Mouse (Mus musculus): ENCODE data around the gene Coq3. TPM values are rescaled to one million over a fixed set of nuclear protein-coding genes. Genes with fewer than 3 reads are reported as not detected.
A peak's percentile ranks its signal among the peaks of the same experiment; 100 is the strongest.

The Coq3 gene
- polyA plus RNA-seq, 1 experiment, result 3.5 TPM

DNA sequence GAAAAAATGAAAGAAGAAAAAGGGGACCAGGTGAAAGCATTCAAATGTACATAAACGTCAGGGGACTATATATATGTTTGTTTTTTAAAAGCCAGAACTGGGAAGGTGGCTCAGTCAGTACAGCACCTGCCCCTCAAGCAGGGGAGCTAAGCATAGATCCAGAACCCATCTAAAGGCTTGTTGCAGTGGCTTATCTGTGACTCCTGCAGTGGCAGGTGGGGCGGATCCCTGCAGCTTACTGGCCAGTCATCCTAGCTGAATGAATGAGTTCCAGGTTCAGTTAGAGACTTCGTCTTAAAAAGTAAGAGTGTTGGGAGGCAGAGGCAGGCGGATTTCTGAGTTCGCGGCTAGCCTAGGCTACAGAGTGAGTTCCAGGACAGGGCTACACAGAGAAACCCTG, 3.3 kb downstream of the Coq3 start:
- no peak overlapping the region for H3K4me3 ChIP-seq (ENCODE audit: control insufficient read depth, low read depth, low read length)
- no peaks in the 10 kb centered on the region for H3K36me3 ChIP-seq (ENCODE audit: control insufficient read depth, insufficient read depth, low read length)
- no peaks in the 10 kb centered on the region for H3K27me3 ChIP-seq (ENCODE audit: control insufficient read depth, insufficient read depth, low read length)
- no peaks in the 10 kb centered on the region; the same call in 1 of the 2 replicates for H3K4me1 ChIP-seq (ENCODE audit: control insufficient read depth, insufficient read depth, low read length)
- no peak for TF ChIP-seq POLR2A (IDR thresholded peaks at IDR 0.05; ENCODE audit: control insufficient read depth, low read depth, low read length)
- TF ChIP-seq CTCF (IDR thresholded peaks at IDR 0.05; ENCODE audit: control insufficient read depth, insufficient read depth, insufficient replicate concordance, low read depth, low read length), result no peak
- no peak overlapping the region for H3K27ac ChIP-seq (ENCODE audit: control insufficient read depth, insufficient read depth, low read depth, low read length)

DNA sequence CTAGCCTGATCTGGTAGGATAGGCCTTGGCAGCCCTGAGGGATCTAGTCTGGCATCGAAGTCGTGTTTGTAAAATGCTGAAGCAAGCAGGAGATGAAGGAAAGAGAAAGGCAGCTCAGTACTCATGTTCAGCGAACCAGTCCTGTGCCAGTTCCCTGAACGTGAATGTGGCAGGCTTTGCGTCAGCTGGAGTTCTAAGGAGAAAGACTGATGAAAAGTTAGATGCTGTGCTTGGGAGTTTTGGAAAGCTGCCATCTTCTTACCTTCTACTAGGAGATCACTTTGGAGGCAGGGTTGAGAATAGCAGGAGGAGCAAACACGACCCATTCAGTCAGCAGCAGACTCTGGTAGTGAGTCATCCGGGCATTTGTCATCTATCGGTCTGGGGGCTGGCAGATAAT, 6.4 kb downstream of the Coq3 start:
- H3K27me3 ChIP-seq (ENCODE audit: control insufficient read depth, insufficient read depth, low read length), result no peaks in the 10 kb centered on the region
- H3K27ac ChIP-seq (ENCODE audit: control insufficient read depth, insufficient read depth, low read depth, low read length), result no peak overlapping the region
- no peak overlapping the region for H3K4me3 ChIP-seq (ENCODE audit: control insufficient read depth, low read depth, low read length)
- no peaks in the 10 kb centered on the region for H3K36me3 ChIP-seq (ENCODE audit: control insufficient read depth, insufficient read depth, low read length)
- H3K4me1 ChIP-seq (ENCODE audit: control insufficient read depth, insufficient read depth, low read length), result no peaks in the 10 kb centered on the region
- TF ChIP-seq POLR2A (IDR thresholded peaks at IDR 0.05; ENCODE audit: control insufficient read depth, low read depth, low read length), result no peak
- no peak for TF ChIP-seq CTCF (IDR thresholded peaks at IDR 0.05; ENCODE audit: control insufficient read depth, insufficient read depth, insufficient replicate concordance, low read depth, low read length)

DNA sequence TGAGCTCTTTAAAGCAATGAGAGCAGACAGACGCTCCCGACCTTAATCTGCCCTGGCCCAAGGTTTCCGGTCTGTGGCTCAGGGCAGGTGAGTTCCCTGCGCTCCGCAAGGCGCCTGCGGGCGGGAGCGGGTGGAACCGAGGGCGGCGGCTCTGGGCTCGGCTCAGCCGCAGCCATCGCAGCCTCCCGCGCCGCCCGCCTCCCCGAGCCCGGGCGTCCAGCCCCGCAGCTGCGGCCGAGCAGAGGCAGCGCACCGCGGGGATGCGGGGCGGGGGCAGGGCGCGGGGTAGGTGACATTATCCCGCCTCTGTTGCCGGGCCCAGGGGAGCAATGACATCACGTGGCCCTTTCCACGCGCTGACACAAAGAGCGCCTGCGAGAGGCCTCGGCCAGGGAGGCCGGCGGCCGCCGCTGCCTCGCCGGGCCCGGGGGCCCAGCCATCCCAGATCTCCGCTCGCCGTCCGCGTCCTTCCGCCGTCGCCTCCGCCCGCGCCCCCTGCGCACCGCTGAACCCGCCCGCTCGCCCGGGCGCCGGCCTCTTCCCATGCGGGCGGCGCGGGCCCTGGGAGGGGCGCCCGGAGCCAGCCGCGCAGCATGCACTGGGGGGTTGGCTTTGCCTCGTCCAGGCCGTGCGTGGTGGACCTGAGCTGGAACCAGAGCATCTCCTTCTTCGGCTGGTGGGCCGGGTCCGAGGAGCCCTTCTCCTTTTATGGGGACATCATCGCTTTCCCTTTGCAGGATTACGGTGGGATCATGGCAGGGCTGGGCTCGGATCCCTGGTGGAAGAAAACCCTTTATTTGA, 51.7 kb downstream of the Coq3 start, which contains the start of gene Faxc:
Faxc (plus strand) TSS at position 359 of the 801 bp plus-strand sequence.
- Histone ChIP-seq H3K4me3 (ENCODE audit: control insufficient read depth, low read depth, low read length) (peak within 1 kb of the TSS; percentile 73), H3K4me1 (ENCODE audit: control insufficient read depth, insufficient read depth, low read length) (peaks cover 7% of the 10 kb centered on the region), H3K36me3 (ENCODE audit: control insufficient read depth, insufficient read depth, low read length) (no peaks in the 10 kb centered on the region), H3K27me3 (ENCODE audit: control insufficient read depth, insufficient read depth, low read length) (no peaks in the 10 kb centered on the region), H3K27ac (ENCODE audit: control insufficient read depth, insufficient read depth, low read depth, low read length) (no peak within 1 kb of the TSS)
- TF ChIP-seq POLR2A (IDR thresholded peaks at IDR 0.05; ENCODE audit: control insufficient read depth, low read depth, low read length), result no peak
- no peak for TF ChIP-seq CTCF (IDR thresholded peaks at IDR 0.05; ENCODE audit: control insufficient read depth, insufficient read depth, insufficient replicate concordance, low read depth, low read length)

DNA sequence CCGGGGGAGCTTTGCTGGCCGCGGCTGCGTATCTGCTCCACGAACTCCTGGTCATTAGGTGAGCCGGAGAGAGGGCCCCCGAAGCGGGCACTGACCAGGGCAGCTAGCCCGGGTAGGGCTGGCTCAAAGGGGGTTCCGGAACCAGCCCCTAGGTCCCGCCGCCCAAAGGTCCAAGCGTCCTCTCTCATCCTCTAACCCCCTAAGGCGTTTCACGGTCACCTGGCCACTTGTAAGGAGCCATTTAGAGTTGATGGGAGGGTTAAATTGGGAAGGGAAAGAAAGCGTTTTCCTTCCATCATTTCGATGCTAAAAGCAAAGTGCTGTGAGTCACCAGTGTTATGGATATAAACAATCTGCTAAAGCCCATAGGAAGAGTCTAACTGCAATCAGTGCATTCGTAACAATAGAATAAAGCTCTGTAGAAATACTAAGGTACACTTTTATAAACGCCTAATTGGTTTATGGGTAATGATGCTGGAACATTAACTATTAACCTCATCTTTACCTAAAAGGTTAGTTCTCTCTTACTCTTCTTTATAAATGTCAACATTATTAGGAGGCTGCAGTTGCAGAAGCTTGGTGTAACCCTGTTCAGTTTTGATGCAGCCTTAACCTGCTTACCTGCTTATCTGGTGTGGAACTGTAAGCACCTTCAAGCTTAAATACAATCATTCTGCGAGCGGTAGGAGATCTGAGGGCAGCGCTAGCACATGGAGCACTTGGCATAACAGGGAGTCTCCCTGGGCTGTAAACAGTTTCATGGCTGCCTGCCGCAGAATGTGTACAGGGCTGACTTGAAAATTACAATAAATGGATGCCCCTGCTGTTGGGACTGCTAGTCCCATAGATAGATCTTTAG, 52.5 kb downstream of the Coq3 start:
- H3K4me3 ChIP-seq (ENCODE audit: control insufficient read depth, low read depth, low read length), result peak overlapping the region; percentile 73
- peaks cover 7% of the 10 kb centered on the region for H3K4me1 ChIP-seq (ENCODE audit: control insufficient read depth, insufficient read depth, low read length)
- no peaks in the 10 kb centered on the region for H3K27me3 ChIP-seq (ENCODE audit: control insufficient read depth, insufficient read depth, low read length)
- TF ChIP-seq CTCF (IDR thresholded peaks at IDR 0.05; ENCODE audit: control insufficient read depth, insufficient read depth, insufficient replicate concordance, low read depth, low read length) (no peak), POLR2A (IDR thresholded peaks at IDR 0.05; ENCODE audit: control insufficient read depth, low read depth, low read length) (no peak)
- H3K27ac ChIP-seq (ENCODE audit: control insufficient read depth, insufficient read depth, low read depth, low read length), result no peak overlapping the region
- no peaks in the 10 kb centered on the region for H3K36me3 ChIP-seq (ENCODE audit: control insufficient read depth, insufficient read depth, low read length)

DNA sequence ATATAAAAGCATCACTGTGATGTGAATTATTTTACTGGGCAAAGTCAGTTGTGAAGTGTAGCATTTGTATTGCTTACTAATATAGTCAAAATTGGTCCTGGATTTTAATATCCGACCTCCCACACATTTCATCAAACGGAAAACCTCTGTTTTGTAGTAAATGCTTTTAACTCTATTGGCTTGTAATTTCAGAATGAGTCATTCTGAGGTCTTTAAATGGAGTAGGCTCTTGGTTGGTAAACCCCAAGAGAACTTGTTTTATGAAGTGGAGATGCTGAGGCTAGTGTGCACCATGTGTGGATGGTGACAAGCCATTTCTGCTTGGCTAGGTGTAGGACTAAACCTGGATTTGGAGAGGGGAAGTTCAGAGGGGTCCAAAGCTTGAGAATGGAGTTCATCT, 55.9 kb downstream of the Coq3 start:
- Histone ChIP-seq H3K27ac (ENCODE audit: control insufficient read depth, insufficient read depth, low read depth, low read length) (no peak overlapping the region), H3K4me1 (ENCODE audit: control insufficient read depth, insufficient read depth, low read length) (peaks cover 7% of the 10 kb centered on the region)
- TF ChIP-seq POLR2A (IDR thresholded peaks at IDR 0.05; ENCODE audit: control insufficient read depth, low read depth, low read length) (no peak), CTCF (IDR thresholded peaks at IDR 0.05; ENCODE audit: control insufficient read depth, insufficient read depth, insufficient replicate concordance, low read depth, low read length) (no peak)

DNA sequence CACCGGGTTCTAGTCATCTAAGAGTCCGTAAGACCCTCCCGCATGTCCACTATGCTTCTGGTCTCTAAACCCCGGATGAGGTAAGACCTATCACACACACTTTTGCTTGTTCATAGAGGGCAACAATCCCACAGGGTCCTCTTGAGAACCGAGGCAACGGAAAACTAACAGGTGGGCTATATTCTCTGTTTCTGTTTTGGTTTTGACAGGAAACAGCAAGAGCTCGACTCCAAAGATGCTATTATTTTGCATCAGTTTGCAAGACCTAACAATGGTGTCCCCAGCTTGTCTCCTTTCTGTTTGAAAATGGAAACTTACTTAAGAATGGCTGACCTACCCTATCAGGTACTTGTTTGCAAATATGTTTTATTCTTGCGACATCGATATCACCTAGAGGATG, 57.0 kb downstream of the Coq3 start:
- Histone ChIP-seq H3K27ac (ENCODE audit: control insufficient read depth, insufficient read depth, low read depth, low read length) (no peak overlapping the region), H3K36me3 (ENCODE audit: control insufficient read depth, insufficient read depth, low read length) (no peaks in the 10 kb centered on the region), H3K4me3 (ENCODE audit: control insufficient read depth, low read depth, low read length) (no peak overlapping the region), H3K27me3 (ENCODE audit: control insufficient read depth, insufficient read depth, low read length) (no peaks in the 10 kb centered on the region), H3K4me1 (ENCODE audit: control insufficient read depth, insufficient read depth, low read length) (peaks cover 4% of the 10 kb centered on the region)
- no peak for TF ChIP-seq POLR2A (IDR thresholded peaks at IDR 0.05; ENCODE audit: control insufficient read depth, low read depth, low read length)
- TF ChIP-seq CTCF (IDR thresholded peaks at IDR 0.05; ENCODE audit: control insufficient read depth, insufficient read depth, insufficient replicate concordance, low read depth, low read length), result no peak

More for the DNA sequence above, 55.9 kb downstream of the Coq3 start:
- Histone ChIP-seq H3K27me3 (ENCODE audit: control insufficient read depth, insufficient read depth, low read length) (no peaks in the 10 kb centered on the region), H3K36me3 (ENCODE audit: control insufficient read depth, insufficient read depth, low read length) (no peaks in the 10 kb centered on the region), H3K4me3 (ENCODE audit: control insufficient read depth, low read depth, low read length) (no peak overlapping the region)

DNA sequence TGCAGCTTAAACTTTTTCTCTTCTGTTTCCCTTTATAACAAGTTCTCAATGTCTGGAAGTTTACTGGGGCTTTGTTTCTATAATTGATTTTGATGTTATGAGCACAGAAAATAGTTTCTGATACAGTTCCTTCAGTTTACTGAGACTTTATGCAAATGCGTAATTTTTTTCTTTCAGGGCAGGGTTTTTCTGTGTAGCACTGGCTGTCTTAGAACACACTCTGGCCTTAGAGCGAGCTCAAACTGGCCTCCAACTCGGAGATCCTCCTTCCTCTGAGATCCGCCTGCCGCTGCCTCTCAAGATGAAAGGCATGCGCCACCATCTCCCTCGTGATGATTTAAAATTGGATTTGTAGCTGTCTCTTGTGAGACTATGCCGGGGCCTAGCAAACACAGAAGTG, 58.4 kb downstream of the Coq3 start:
- no peaks in the 10 kb centered on the region for H3K4me1 ChIP-seq (ENCODE audit: control insufficient read depth, insufficient read depth, low read length)
- TF ChIP-seq CTCF (IDR thresholded peaks at IDR 0.05; ENCODE audit: control insufficient read depth, insufficient read depth, insufficient replicate concordance, low read depth, low read length) (no peak), POLR2A (IDR thresholded peaks at IDR 0.05; ENCODE audit: control insufficient read depth, low read depth, low read length) (no peak)
- H3K36me3 ChIP-seq (ENCODE audit: control insufficient read depth, insufficient read depth, low read length), result no peaks in the 10 kb centered on the region
- H3K4me3 ChIP-seq (ENCODE audit: control insufficient read depth, low read depth, low read length), result no peak overlapping the region
- no peak overlapping the region for H3K27ac ChIP-seq (ENCODE audit: control insufficient read depth, insufficient read depth, low read depth, low read length)
- H3K27me3 ChIP-seq (ENCODE audit: control insufficient read depth, insufficient read depth, low read length), result no peaks in the 10 kb centered on the region

Measured in testis, adult 2 months (tissue).